Mouse (Mus musculus) monocyte, adult 2 months (primary cell): ENCODE measurements around the gene Abca7.
A peak's percentile ranks its signal among the peaks of the same experiment; 100 is the strongest.
"Not testable (repeated sequence)": the region's sequence is repeated elsewhere in the genome, so short reads cannot be mapped to it uniquely, and the experiment has no call there.

Source experiments
- DNase-seq, 2 experiments: peaks; one replicate each; pipeline ENCODE4 v3.0.0; 2022; ENCODE audit warnings: low spot score in 2 of 2, low read depth in 1 of 2

Gene Abca7

DNA sequence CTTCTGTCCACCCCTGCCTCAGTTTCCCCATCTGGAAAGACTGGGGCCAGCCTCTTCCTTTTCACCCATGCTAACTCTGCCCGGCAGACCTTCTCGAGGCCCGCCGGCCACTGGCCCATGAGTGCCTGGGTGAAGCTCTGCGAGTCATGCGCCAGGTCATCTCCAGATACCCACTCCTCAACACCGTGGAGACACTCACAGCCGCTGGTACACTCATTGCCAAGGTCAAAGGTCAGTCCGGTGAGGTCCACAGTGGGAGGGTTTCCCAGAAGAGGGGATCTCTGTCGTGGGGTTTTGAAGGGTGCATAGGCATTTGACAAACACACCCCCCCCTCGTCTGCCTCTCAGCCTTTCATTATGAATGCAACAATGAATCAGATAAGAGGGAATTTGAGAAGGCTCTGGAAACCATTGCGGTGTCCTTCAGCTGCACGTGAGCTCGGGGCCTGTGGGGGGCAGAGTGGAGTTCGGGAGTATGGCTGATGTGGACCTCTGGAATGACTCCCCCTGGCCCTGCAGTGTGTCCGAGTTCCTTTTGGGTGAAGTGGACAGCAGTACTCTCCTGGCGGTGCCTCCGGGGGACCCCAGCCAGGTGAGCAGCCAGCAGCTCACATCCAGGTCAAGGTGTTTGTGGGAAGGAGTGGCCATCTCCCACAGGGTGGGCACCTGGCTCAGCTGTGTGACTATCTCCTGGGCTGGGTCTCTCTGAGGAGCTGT is 24.5 kb downstream of the Abca7 start:
- DNase-seq = no peak

DNA sequence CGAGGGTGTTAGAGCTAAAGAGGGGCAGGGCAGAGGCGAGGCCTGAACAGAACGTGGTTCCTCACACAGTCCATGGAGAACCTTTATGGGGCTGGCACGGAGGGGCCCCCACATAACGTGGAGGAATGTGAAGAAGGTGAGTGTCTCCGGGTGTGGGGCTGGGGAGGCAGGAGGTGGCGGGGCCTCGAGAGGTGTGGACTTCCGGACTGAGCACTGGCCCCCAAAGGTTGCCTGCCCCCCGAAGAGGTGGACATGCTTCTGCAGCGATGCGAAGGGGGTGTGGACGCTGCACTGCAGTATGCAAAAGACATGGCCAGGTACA is 25.0 kb downstream of the Abca7 start:
- no peak for DNase-seq

DNA sequence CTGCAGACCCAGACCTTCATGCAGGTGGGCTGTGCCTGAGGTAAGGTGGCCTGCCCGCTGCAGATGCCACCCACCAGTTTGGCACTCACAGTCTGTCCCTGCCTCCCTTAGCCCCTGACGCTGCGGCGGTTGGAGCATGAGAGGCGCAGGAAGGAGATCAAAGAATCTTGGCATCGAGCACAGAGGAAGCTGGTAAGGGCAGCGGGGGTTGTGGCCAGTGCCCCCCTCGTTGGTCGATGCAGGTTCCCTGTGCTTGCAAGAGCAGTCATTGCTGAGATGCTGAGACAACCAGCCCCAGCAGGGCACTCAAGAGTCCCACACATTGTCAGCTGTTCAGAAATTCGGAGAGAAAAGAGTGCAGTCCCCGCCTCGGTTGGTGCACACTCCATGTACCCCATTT is 25.9 kb downstream of the Abca7 start:
- no peak for DNase-seq

DNA sequence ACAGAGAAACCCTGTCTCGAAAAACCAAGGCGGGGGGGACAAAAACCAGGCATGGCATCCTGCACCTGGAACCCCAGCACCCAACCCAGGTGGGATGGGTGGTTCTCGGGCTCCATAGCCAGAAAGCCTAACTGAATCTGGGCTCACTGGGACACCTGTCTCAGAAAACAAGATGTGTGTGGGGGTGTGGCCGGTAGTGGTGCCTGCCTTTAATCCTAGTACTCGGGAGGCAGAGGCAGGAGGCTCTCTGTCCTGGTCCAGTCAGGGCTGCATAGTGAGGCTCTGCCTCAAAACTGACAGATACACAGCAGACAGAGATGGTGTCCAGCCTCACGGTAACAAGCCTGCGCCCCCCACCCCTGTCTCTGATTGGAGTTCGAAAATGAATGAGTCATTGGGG is 26.5 kb downstream of the Abca7 start:
- DNase-seq = no peak

DNA sequence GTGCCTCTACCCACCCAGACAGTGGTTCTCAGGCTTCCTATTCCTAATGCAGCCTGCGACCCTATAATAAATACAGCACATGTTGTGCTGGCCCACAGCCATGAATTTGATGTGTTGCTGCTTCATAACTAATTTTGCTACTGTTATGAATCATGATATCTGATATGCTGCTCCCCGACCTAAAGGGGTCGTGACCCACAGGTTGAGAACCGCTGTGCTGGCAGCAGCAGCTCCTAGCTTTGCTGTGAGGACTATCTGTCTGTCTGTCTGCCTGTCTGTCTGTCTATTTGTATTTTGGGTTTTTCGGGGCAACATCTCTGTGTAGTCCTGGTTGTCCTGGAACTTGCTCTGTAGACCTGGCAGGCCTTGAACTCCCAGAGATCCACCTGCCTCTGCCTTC is 27.5 kb downstream of the Abca7 start:
- no peak for DNase-seq

DNA sequence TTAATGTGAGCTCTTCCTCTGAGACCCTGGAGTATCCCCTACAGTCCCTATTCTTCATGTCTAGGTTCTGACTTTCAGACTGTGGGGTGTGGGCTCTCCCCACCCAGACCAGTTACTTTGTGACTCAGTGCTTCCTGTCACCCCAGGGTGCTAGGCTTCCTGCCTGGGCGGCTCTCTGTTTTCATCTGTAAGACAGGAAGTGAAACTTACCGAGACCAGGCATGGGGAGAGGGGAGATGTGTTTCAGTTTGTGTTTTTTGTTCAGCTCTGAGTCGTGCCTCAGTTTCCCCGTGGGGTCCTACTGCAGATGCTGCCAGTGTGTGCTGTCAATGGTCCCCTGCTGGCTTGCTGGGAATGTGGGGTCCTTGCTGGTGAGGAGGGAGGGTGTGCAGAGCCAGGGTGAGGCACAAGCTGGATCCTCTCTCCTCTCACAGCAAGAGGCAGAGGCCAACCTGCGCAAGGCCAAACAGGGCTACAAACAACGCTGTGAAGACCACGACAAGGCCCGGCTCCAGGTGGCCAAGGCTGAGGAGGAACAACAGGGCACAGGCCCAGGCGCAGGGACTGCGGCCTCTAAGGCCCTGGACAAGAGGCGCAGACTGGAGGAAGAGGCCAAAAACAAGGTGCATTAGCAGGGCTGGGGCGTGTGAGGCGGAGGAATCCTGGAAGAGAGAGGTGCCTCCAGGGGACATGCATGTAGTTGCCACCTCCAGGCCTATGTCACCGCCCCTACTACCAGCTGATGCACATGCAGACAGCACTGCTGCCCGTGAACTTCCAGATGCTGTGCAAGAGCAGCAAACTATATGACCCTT is 28.1 kb downstream of the Abca7 start:
- peak; percentile 46 to 63 for DNase-seq

DNA sequence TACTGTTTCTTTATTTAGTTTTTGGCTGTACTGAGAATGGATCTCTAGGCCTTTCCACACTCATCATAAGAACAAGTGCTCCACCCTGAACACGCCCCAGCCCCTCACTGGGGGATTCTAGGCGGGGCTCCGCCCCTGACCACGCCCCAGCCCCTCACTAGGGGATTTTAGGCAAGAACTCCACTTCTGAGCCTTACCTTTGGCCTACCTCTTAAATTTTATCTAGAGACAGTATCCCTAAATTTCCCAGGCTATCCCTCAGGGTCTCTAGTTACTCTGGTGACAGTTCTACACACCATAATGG is 28.7 kb downstream of the Abca7 start:
- DNase-seq = no peak

DNA sequence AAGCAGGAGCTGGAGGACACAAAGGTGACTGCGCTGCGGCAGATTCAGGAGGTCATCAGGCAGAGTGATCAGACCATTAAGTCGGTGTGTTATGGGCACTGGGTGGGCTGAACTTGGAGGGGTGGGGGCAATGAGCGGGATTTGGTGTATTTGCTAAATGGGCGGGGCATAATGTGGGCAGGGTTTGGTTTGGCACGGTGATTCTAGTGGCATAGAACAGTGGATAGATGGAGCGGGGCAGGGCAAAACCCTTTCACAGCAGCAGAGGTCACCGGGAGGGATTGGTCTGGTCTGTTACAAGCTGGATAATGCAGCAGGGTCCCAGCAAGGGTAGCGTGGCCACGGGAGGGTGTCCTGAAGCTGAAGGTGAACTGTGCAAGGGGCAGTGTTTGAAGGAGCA is 29.2 kb downstream of the Abca7 start:
- DNase-seq = no peak

DNA sequence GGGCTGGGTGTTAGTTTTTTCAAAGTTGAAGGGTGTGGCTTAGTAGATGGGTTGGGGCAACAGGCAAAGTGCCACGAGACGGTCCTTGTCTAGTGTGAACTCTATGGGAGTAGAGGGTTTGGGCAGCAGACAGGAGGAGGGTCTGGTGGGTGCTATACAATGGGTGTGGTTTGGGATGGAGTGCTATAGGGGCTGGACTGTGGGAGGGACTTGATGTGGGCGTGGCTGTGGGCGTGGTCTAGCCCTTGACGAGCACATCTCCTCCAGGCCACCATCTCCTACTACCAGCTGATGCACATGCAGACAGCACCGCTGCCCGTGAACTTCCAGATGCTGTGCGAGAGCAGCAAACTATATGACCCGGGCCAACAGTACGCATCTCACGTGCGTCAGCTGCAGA is 29.6 kb downstream of the Abca7 start:
- DNase-seq = no peak

DNA sequence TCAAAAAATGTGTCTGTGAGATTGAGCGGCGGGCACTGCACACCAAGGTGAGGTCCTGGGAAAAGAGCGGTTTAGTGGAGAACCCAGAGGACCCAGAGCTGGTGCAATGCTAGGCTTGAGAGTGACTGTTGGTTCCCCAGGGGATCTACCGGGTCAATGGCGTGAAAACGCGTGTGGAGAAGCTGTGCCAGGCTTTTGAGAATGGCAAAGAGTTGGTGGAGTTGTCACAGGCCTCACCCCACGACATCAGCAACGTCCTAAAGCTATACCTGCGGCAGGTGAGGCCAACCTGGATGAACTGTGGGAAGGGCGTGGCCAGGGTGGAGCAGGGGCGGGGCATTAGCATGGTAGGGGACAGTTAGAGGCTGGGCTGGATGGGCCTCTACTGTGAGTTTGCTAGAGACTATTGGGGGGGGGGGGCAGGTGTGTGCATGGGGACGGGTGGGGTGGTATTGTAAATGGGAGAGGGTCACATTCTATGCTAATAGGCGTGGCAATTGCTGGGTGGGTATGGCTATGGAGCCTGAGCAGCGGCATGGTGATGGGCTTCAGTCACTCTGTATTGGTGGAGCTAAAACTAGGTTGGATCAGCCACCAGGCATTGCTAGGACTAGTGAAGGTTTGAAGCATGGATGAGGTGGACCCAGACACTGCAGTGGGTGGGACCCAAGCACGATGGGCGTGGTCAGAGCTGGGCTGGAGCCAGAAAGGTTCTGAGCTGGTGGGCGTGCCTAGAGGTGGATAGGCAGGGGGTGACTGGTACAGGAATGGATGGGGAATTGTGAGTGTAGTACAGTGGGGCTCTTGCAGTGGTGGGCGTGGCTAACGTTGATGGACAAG is 31.6 kb downstream of the Abca7 start:
- DNase-seq = no peak

DNA sequence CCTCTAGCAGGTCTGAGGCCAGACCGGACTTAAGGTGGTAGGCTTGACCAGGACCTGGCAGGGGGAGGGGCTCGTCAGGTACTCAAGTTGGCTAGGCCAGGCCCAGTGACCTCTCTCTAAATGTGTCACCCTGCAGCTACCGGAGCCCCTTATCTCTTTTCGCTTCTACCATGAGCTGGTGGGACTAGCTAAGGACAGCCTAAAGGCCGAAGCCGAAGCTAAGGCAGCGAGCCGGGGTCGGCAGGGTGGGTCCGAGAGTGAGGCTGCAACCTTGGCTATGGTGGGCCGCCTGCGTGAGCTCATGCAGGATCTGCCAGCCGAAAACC is 32.2 kb downstream of the Abca7 start:
- DNase-seq = no peak

DNA sequence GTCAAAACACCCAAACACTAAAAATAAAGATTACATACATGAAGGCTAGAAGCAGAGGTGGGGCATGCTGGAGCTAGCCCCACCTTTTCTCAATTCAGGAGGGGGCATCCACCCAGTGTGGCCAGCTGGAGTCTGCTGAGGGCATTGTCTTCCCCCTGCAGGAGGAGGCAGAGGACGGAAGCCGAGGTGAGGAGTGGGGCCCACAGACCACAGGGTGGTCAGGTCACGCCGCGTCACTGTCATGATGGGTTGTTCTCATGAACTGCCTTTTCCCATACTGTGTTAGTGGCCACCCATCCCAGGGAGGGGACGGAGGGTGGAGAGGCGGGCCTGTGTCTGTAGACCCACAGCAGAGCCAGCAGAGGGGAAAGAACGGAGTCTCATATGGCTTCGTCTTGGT is 33.9 kb downstream of the Abca7 start:
- DNase-seq = no peak

DNA sequence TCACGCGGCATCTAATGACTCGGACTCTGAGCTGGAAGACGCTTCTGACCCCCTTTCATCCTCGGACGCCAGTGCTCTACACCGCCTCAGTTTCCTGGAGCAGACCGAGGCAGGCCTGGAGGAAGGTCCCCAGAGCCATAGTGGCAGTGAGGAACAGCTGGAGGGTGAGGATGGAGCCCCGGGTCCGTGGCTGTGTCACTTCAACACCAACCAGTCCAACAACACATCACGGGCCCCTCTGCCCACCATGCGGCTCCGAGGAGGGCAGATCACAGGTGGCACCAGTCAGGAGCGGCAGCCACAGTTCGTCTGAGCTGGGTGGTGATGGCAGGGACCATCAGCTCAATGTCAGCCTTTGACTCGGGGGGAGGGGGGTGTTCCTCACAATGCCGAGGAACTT is 34.4 kb downstream of the Abca7 start:
- DNase-seq = no peak

DNA sequence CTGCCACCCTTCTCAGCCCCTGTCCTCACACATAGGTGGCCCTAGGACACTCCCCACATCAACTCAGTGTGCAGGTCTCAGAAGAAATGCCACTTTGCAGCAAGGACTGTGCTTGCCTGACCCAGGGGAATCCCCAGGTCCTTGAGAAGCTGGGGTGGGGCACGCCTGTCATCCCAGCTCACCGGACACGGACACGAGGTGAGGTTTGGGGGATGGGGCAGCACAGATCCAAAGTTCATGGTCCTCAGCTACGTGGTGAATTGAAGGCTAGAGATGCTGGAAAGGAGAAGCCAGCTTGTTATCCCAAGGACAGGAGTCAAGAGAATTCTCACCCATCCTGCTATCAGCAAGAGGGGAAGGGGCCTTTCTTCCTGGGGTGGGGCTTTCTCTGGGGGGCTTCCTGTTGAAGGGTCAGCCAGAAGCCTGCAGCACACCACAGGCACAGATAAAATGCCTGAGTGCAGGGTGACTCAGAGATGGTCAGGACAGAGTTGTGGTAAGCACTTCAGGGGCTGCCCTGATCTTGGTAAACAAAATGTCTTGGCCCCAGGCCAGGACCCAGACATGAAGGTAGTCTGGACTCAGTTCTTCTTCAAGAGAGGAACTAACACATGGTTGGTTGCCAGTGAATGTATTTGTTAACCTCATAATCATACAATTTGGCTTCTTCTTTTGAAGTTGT is 36.6 kb downstream of the Abca7 start:
- DNase-seq = peak; percentile 80 to 82

DNA sequence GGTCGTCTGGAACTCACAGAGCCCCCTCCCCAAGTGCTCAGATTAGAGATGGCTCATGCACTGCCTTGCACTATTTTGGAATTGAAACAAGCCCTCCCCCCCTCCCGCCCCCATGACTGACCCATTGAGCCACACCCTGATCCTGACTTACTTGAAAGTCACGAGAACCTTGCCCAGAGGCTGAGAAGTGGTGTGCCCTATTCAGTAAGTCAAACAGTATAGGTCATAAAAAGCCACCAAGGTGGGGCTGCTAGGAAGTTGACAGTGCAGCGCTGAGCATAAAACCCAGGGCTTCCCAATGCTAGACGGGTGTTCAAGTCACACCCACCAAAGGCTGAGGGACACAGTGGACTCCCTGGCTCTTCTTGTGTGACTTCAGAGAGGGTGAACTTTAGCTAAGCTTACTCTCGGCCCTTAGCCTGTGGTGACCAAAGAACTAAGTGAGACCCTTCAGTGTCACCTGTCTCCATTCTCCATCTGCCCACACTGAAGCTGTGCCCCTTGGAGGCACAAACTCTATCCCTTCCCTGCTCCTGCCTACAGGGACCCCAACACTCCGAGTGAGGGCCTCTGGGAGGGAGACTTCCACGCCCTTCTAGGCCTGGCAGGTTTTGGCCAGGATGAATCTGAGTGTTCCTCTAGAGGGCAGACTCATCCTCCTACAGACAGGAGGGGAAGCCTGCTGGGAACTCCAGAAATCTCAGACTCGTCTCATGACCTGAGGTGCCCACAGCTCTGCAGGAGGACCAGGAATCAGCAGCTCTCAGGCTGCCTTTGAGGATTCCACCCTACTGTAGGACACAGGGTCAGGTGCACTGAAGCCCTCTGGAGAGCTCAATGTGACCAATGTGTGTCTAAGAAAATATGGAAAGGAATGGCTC is 37.5 kb downstream of the Abca7 start:
- DNase-seq = peak in 1 of 2 experiments; percentile 46

DNA sequence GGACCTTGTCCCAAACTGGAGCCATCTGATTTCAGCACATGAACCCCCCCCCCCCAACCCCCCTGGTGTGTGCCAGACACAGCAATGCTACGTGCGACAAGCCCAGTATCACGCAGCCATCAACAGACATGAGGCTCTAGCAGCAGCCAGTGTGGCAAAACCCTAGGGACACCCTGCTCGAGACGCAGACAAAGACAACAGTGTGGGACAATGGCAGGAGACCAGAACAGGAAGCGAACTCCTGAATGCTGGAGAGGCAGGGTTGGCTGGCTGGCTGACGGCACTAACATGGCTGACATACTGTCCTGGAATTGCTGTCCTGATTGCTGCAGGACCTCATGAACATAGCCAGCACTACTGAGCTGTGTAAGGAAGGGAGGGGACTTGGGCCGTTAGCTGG is 38.9 kb downstream of the Abca7 start:
- no peak for DNase-seq

DNA sequence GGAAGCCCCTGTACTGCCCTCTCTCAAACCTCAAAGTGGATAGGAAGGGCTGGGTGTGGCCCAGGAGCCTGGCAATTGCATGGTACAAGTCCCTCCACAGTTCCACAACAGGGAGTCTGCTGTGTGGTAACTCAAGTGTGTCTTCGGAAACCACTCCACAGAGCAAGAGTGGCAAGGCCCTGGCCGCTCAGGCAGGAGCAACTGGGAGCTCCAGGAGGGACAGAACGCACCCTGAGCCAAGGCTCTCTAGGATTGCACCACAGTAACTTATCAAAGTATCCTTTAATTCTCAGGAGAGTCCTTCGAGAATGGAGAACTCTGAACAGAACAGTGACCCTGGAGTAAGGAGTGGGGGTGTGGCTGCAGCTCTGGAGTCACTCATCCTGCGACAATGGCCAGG is 39.4 kb downstream of the Abca7 start:
- DNase-seq = no peak

DNA sequence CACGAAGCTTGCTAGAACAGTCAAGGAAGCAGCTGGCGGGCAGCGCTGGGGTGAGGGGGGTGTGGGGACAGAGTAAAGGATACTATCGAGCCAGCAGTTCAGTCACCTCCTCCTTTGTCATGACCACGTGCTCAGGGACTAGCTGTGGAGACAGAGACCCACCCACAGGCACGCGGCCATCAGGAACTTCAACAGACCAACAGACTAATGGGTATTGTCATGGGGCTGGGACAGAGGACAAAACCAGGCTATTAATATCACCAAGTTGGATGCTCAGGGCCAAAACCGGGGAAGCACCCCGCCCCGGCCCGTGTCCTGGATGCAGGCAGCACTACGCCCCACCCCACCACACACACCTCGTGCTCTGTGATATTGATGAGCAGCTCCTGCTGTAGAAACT is 40.5 kb downstream of the Abca7 start:
- DNase-seq = no peak

DNA sequence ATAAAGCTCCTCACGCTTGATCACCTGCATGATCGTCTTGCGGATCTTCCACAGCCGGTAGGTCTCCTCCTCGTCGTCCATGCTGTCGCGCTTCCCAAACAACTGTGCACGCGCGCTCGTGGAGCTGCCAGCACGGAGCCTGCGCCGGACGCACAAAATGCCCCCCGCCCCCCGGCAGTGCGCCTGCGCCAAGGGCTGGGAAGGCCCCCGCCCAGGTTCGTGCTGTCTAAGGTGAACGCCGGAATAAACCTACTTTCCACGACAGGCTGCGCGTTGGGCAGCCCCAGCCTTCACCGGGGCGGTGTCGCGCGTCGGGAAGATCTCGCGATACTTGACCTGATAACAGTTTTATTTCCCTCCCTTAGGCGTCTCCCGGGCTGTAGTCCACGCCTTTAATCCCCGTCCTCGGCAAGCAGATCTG is 43.3 kb downstream of the Abca7 start, which contains the start of gene Polr2e:
Gene Polr2e (minus strand): TSS at position 237 of the 421 bp plus-strand sequence.
- peak; percentile 95 to 98 for DNase-seq

DNA sequence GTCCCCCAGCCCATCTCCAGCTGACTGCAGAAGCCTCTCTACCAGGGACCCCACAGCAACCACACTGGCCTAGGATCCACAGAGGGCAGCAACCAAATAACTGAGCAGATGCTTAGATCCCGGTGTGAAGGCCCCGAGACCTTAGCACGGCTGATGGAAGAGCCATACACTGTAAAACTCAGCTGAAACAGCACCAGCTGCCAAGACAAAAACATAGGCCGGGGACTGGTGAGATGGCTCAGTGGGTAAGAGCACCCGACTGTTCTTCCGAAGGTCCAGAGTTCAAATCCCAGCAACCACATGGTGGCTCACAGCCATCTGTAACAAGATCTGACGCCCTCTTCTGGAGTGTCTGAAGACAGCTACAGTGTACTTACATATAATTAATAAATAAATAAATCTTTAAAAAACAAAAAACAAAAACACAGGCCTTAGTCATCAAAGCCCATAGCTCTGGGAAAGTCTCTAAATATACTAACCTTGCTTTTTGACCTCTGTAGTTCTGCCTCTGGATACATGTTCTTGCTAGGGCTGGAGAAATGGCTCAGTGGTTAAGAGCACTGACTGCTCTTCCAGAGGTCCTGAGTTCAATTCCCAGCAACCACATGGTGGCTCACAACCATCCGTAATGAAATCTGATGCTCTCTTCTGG is 45.2 kb downstream of the Abca7 start:
- not testable (repeated sequence) for DNase-seq
